Mouse (Mus musculus) liver, embryonic 14.5 days (tissue): ENCODE measurements around the gene Rbbp8nl. TPM values are rescaled to one million over a fixed set of nuclear protein-coding genes. Genes with fewer than 3 reads are reported as not detected.

Experiments
- ATAC-seq: fragments of 200-750 bp; cut with Nextera tagmentation; 2 replicates; pipeline ENCODE4 v1.8.0; 2017; ENCODE audit warnings: moderate number of reproducible peaks, mild to moderate bottlenecking, moderate library complexity; ENCODE audit not compliant: insufficient read depth
- DNase-seq, 3 experiments: peaks; one replicate each; pipeline ENCODE4 v3.0.0-alpha.2; 2012 to 2013; ENCODE audit warnings: low read depth in 3 of 3, low spot score in 3 of 3
- H3K27ac ChIP-seq: fragments of 300-500 bp; sonication (generic); 2 replicates; pipeline ENCODE4 v1.5.1; 2014; ENCODE audit warnings: moderate library complexity, mild to moderate bottlenecking, control low read depth, inconsistent platforms
- H3K27me3 ChIP-seq: fragments of 300-500 bp; sonication (generic); 2 replicates; pipeline ENCODE4 v1.6.1; 2014; ENCODE audit warnings: mild to moderate bottlenecking, low read length, moderate library complexity; ENCODE audit not compliant: control insufficient read depth, insufficient read depth
- H3K36me3 ChIP-seq: fragments of 300-500 bp; sonication (generic); replicated peaks from 2 replicates; pipeline ENCODE4 v1.6.1; 2014; ENCODE audit warnings: low read depth; ENCODE audit not compliant: control insufficient read depth, insufficient read depth
- H3K4me1 ChIP-seq, 2 experiments: fragments of 200-500 bp in 1 of 2; fragments of 300-500 bp in 1 of 2; sonication (generic) in 1 of 2; replicated peaks; 2 replicates each; pipeline ENCODE4 v1.6.1; 2012 to 2014; ENCODE audit warnings: antibody characterized with exemption in 1 of 2, inconsistent platforms in 1 of 2, low read length in 1 of 2; ENCODE audit not compliant: control insufficient read depth in 2 of 2, insufficient read depth in 2 of 2
- H3K4me2 ChIP-seq: fragments of 300-500 bp; sonication (generic); 2 replicates; pipeline ENCODE4 v1.6.1; 2014; ENCODE audit warnings: low read depth, mild to moderate bottlenecking, control low read depth, moderate library complexity
- H3K4me3 ChIP-seq, 2 experiments: fragments of 200-500 bp in 1 of 2; fragments of 300-500 bp in 1 of 2; sonication (generic) in 1 of 2; 2 replicates each; pipeline ENCODE4 v1.5.1; 2012 to 2014; ENCODE audit warnings: low read depth in 2 of 2, low read length in 2 of 2, mild to moderate bottlenecking in 2 of 2, control low read depth in 1 of 2, inconsistent platforms in 1 of 2, moderate library complexity in 1 of 2; ENCODE audit not compliant: insufficient read depth in 1 of 2
- H3K9ac ChIP-seq: fragments of 300-500 bp; sonication (generic); replicated peaks from 2 replicates; pipeline ENCODE4 v1.6.1; 2014; ENCODE audit warnings: mild to moderate bottlenecking, control low read depth, moderate library complexity
- H3K9me3 ChIP-seq: fragments of 300-500 bp; sonication (generic); 2 replicates; pipeline ENCODE4 v1.6.1; 2016; ENCODE audit warnings: low read length, mixed read lengths; ENCODE audit not compliant: control insufficient read depth
- CTCF ChIP-seq: IDR thresholded peaks from 2 replicates; pipeline ENCODE4 v1.5.1; 2016; ENCODE audit warnings: antibody characterized with exemption, low read depth, control low read depth
- EP300 ChIP-seq: IDR thresholded peaks from 2 replicates; pipeline ENCODE4 v1.6.1; 2016; ENCODE audit warnings: antibody characterized with exemption, low read depth
- WGBS: fragments of 180-500 bp; shearing (Covaris S2); extraction: QIAGEN DNeasy Blood & Tissue Kit; methylation state at CpG from one replicate; pipeline ENCODE4 v1.1.7; 2014; ENCODE audit not compliant: insufficient replicate concordance; 5-methylcytosine and 5-hydroxymethylcytosine counted together
- polyA plus RNA-seq, 2 experiments: library from polyadenylated mRNA; depleted of rRNA in 1 of 2; stranded (reverse) in 1 of 2; unstranded in 1 of 2; fragments of >200 nt; fragmentation: Nextera tagmentation in 1 of 2; extraction: Ambion mirVana in 1 of 2; gene quantifications; 2 replicates each; pipeline versions ENCODE4 v1.2.1 to v1.2.3; 2012 to 2014

The Rbbp8nl gene
- polyA plus RNA-seq, 2 experiments, result 0.02 TPM; not detected in 1

DNA sequence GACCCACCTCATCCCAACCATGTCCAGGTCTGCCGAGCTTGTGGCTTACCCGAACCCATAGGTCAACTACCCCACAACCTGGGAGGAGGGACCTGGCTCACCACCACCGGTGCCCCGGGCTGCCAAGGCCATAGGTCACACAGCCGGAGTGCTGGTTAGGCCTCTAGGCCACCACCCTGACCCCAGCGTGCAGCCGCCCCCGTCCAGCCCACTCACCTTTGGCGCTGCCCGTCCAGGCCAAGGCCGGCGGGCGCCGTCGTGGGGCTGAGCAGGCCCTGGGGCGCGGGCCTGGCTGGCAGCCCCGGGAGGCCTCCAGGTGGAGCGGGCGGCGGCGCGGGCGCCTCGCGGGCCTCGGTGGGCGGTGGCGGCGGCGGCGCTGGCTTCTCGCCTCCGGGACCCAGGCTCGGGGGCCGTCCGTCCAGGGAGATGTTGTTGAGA, 16.8 kb downstream of the Rbbp8nl start:
- no peaks in the 10 kb centered on the region for H3K27me3 ChIP-seq
- ATAC-seq, result peak; percentile 64
- no peak for DNase-seq
- peak overlapping the region; percentile 66 to 88 for H3K4me3 ChIP-seq
- H3K9ac ChIP-seq, result peak overlapping the region; percentile 85
- TF ChIP-seq CTCF (no peak), EP300 (no peak)
- H3K27ac ChIP-seq, result peak overlapping the region; percentile 44
- no peaks in the 10 kb centered on the region for H3K9me3 ChIP-seq
- peak overlapping the region; percentile 98 for H3K4me2 ChIP-seq
- H3K36me3 ChIP-seq, result no peaks in the 10 kb centered on the region
- WGBS, result under 1% methylated on average over 37 of the region's 37 CpGs
- peaks cover 14 to 29% of the 10 kb centered on the region in 2 experiments for H3K4me1 ChIP-seq

GRCm38 (mm10) chr2:180271804-180272395, 17.8 kb downstream of the Rbbp8nl start:
- TF ChIP-seq CTCF (no peak), EP300 (no peak)
- no peaks in the 10 kb centered on the region for H3K9me3 ChIP-seq
- peak overlapping the region; percentile 66 to 88; a peak in 2 of 4 replicates for H3K4me3 ChIP-seq
- H3K4me2 ChIP-seq, result peak overlapping the region; percentile 98
- no peaks in the 10 kb centered on the region for H3K27me3 ChIP-seq
- WGBS, result 80% methylated on average over 5 of the region's 5 CpGs
- H3K9ac ChIP-seq, result no peak overlapping the region; the same call in 1 of the 2 replicates
- no peak overlapping the region for H3K27ac ChIP-seq
- no peak for ATAC-seq
- no peaks in the 10 kb centered on the region for H3K36me3 ChIP-seq
- DNase-seq, result no peak
- peaks cover 14 to 24% of the 10 kb centered on the region in 2 experiments for H3K4me1 ChIP-seq

- Histone ChIP-seq H3K36me3 (no peaks in the 10 kb centered on the region), H3K27ac (no peak overlapping the region), H3K9ac (no peak overlapping the region), H3K4me3 (no peak overlapping the region), H3K4me1 (peaks cover 5 to 13% of the 10 kb centered on the region in 2 experiments; a peak in 3 of 4 replicates), H3K27me3 (no peaks in the 10 kb centered on the region), H3K9me3 (no peaks in the 10 kb centered on the region), H3K4me2 (no peak overlapping the region)
- no peak for TF ChIP-seq EP300
- no peak for TF ChIP-seq CTCF
- DNase-seq (no peak), ATAC-seq (no peak)
- 59% methylated on average over 7 of the region's 7 CpGs for WGBS
Measured at GRCm38 (mm10) chr2:180270537-180271255, 19.0 kb downstream of the Rbbp8nl start.

GRCm38 (mm10) chr2:180269329-180269728, 20.4 kb downstream of the Rbbp8nl start:
- TF ChIP-seq CTCF (no peak), EP300 (no peak)
- H3K9me3 ChIP-seq, result no peaks in the 10 kb centered on the region
- no peaks in the 10 kb centered on the region for H3K36me3 ChIP-seq
- H3K4me3 ChIP-seq, result no peak overlapping the region
- 86% methylated on average over 10 of the region's 10 CpGs for WGBS
- H3K9ac ChIP-seq, result no peak overlapping the region
- H3K4me1 ChIP-seq, result peaks cover 5 to 10% of the 10 kb centered on the region in 2 experiments; a peak in 3 of 4 replicates
- DNase-seq (no peak), ATAC-seq (no peak)
- H3K4me2 ChIP-seq, result no peak overlapping the region
- no peaks in the 10 kb centered on the region for H3K27me3 ChIP-seq
- no peak overlapping the region for H3K27ac ChIP-seq

GRCm38 (mm10) chr2:180267955-180268354, 21.7 kb downstream of the Rbbp8nl start:
- WGBS, result 45% methylated on average over 2 of the region's 2 CpGs
- Histone ChIP-seq H3K4me1 (peaks cover 0 to 5% of the 10 kb centered on the region in 2 experiments; a peak in 1 of 4 replicates), H3K27me3 (no peaks in the 10 kb centered on the region), H3K4me3 (no peak overlapping the region), H3K36me3 (no peaks in the 10 kb centered on the region), H3K9ac (no peak overlapping the region), H3K4me2 (no peak overlapping the region), H3K9me3 (no peaks in the 10 kb centered on the region), H3K27ac (no peak overlapping the region)
- DNase-seq, result no peak
- no peak for ATAC-seq
- no peak for TF ChIP-seq EP300
- TF ChIP-seq CTCF, result no peak
